Mouse (Mus musculus) hindbrain, embryonic 10.5 days (tissue): Measurements from ENCODE around the gene Calcr. TPM values are rescaled to one million over a fixed set of nuclear protein-coding genes. Genes with fewer than 3 reads are reported as not detected.
"Not testable (repeated sequence)": the region's sequence is repeated elsewhere in the genome, so short reads cannot be mapped to it uniquely, and the experiment has no call there.

Experiments used
- DNase-seq: peaks from one replicate; pipeline ENCODE4 v3.0.0-alpha.2; 2017; ENCODE audit warnings: low spot score
- H3K27ac ChIP-seq: fragments of 300-500 bp; sonication (generic); 2 replicates; pipeline ENCODE4 v1.5.1; 2016; ENCODE audit warnings: mild to moderate bottlenecking, moderate library complexity
- H3K27me3 ChIP-seq: fragments of 300-500 bp; sonication (generic); 2 replicates; pipeline ENCODE4 v1.6.1; 2016; ENCODE audit warnings: mild to moderate bottlenecking; ENCODE audit not compliant: poor library complexity, insufficient read depth, severe bottlenecking
- H3K36me3 ChIP-seq: fragments of 300-500 bp; sonication (generic); 2 replicates; pipeline ENCODE4 v1.6.1; 2016; ENCODE audit warnings: mild to moderate bottlenecking, moderate library complexity
- H3K4me1 ChIP-seq: fragments of 300-500 bp; sonication (generic); replicated peaks from 2 replicates; pipeline ENCODE4 v1.6.1; 2016; ENCODE audit warnings: mild to moderate bottlenecking
- H3K4me3 ChIP-seq: fragments of 300-500 bp; sonication (generic); 2 replicates; pipeline ENCODE4 v1.5.1; 2016; ENCODE audit warnings: mild to moderate bottlenecking, moderate library complexity
- H3K9me3 ChIP-seq: fragments of 300-500 bp; sonication (generic); 2 replicates; pipeline ENCODE4 v1.6.1; 2016; ENCODE audit warnings: mild to moderate bottlenecking, moderate library complexity
- WGBS: fragments of 180-500 bp; shearing (Covaris S2); methylation state at CpG from one replicate; pipeline ENCODE4 v1.1.7; 2016; 5-methylcytosine and 5-hydroxymethylcytosine counted together
- polyA plus RNA-seq: library from polyadenylated mRNA; unstranded; fragments of >200 nt; fragmentation: Nextera tagmentation; extraction: Ambion mirVana; gene quantifications from 2 replicates; pipeline ENCODE4 v1.2.1, GENCODE M21; 2016

The Calcr gene
- 0.25 and 0.55 TPM in 2 replicates for polyA plus RNA-seq

DNA sequence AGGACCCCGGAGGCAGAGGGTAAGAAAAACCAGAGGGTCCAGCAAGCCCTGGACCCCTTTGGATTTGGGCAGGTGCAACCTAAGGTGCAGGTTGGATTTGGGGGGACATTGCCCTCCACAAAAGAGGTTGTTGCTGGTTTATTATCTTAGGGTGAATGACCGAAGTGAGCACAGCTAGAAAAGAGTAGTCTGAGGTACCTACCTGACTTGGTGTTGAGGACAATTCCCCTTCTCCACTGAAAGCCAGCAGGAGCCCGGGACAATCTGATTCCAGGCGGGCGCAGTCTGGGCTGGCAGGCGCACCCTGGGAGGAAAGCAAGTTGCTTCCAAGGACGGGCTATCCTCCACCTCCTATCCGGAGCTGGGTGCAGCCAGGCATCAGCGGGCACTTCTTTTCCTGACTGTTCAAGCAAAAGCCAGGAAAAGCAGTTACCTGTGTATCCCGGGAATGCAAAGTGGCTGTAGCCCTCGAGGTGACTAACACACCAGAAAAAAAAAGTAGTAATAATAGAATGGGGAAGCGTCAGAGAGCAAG lies at the start of gene Calcr:
TSS of gene Calcr (minus strand) at position 485 of the 535 bp plus-strand sequence.
- no peaks in the 10 kb centered on the region for H3K36me3 ChIP-seq
- 5% methylated on average over 12 of the region's 12 CpGs for WGBS
- H3K27ac ChIP-seq, result no peak within 1 kb of the TSS
- peak; percentile 17 for DNase-seq
- no peaks in the 10 kb centered on the region for H3K9me3 ChIP-seq
- H3K27me3 ChIP-seq, result peaks cover 58% of the 10 kb centered on the region
- peaks cover 14% of the 10 kb centered on the region for H3K4me1 ChIP-seq
- H3K4me3 ChIP-seq, result peak within 1 kb of the TSS; percentile 69

DNA sequence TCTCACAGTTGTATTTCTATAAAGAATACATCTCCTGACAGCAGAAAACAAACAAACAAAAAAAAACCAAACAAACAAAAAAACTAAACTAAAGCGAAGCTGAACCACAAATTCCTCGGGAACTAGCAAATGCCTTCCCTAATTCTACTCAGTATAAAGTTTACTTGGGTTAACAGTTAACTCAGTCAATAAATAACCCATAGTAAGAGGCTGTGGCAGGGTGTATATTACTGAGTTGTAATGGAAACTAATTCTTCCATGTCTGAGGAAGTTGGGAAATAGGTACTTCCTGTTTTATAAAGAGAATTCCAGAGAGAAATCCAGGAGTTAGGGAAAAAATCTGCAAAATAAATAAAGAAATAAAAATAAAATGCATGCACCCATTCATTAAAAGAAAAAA lies 3.0 kb upstream of the Calcr start:
- no peak for DNase-seq
- no peak overlapping the region for H3K4me3 ChIP-seq
- H3K36me3 ChIP-seq, result no peaks in the 10 kb centered on the region
- H3K9me3 ChIP-seq, result no peaks in the 10 kb centered on the region
- H3K27me3 ChIP-seq, result peaks cover 45% of the 10 kb centered on the region
- WGBS, result 86% methylated on average over 2 of the region's 2 CpGs
- peaks cover 14% of the 10 kb centered on the region for H3K4me1 ChIP-seq
- no peak overlapping the region for H3K27ac ChIP-seq

DNA sequence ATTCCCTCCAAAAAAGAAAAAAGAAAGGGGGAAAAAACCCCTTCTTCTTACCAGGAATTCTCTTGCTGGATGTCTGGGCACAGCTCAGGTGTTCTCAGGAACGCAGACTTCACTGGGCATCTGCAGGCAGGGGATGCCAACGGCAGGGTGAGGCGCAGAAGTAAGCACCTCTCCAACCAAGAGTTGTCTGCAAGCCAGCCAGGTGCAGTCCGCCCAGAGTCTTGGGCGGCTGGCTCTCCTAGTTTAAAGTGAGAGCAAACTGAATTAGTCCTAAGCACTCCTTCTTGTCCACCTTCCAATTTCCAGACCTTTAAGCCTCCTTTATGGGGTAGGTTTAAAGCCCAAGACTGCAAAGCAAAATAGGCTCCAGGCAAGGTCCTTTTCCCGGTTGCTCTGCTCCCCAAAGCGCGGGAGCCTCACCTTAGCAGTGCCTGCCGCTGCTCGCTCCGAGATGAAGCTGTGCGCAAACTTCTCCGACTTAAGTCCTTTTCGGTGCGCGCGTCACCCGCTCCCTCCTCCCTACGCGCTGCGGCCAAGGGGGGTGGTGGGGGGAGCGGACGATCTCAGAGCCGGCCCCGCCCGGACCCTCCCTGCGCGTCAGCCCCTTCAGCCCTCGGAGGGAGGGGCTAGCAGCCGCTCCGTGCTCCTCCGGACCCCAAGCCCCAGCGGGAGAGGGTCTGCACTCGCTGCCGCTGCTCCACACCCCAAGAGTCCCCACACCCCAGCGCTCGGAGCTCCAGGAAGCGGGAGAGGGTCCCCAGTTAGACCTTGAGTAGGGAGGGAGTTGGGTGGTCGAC lies 1.1 kb downstream of the Calcr start:
- WGBS, result under 1% methylated on average over 39 of the region's 39 CpGs
- peaks cover 58% of the 10 kb centered on the region for H3K27me3 ChIP-seq

DNA sequence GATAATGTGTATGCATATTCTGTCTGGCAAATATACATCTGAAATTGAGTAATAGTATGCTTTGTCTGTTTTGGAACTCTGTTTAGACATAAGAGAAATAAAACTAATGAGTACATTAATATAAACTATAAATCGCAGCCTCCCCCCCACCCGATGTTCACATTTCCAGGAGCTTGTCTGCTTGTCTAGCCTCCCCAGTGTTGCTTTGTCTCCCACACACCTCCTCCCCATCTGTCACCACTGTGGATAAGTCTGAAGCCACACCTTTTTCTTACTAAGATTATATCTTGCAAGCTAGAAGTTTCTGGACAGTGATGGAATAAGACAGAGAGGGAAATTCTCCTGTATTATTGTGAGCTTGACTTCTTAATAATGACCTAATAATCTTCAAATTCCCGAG lies 12.9 kb downstream of the Calcr start:
- no peak overlapping the region for H3K27ac ChIP-seq
- no peak for DNase-seq
- H3K36me3 ChIP-seq, result no peaks in the 10 kb centered on the region
- H3K9me3 ChIP-seq, result no peaks in the 10 kb centered on the region
- 89% methylated on average over 3 of the region's 3 CpGs for whole genome bisulfite sequencing
- no peaks in the 10 kb centered on the region for H3K4me1 ChIP-seq
- no peak overlapping the region for H3K4me3 ChIP-seq
- no peaks in the 10 kb centered on the region for H3K27me3 ChIP-seq

More for the DNA sequence above, 1.1 kb downstream of the Calcr start:
- H3K36me3 ChIP-seq, result no peaks in the 10 kb centered on the region
- no peaks in the 10 kb centered on the region for H3K9me3 ChIP-seq
- DNase-seq, result peak; percentile 55
- H3K27ac ChIP-seq, result no peak overlapping the region
- H3K4me1 ChIP-seq, result peaks cover 14% of the 10 kb centered on the region
- peak overlapping the region; percentile 69 for H3K4me3 ChIP-seq

DNA sequence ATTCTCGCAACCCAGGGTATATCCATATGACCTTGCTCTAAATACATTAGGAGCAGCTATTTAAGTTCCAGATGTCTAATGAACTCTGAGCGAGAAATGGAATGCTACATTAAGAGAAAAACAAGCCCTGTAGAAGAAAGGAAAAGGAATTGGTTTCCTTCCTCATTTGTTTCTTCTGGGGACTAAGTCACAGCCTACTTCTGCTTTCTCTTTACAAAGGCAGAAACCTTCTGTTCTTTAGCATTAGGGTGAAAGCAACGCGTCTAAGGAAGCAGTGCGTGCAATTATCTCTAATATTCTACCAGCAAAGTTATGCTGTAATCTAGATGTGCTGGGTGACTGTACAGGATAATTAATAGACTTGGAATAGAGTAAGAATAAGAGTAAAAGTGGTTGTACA lies 14.9 kb downstream of the Calcr start:
- Histone ChIP-seq H3K36me3 (no peaks in the 10 kb centered on the region), H3K27me3 (no peaks in the 10 kb centered on the region), H3K9me3 (no peaks in the 10 kb centered on the region), H3K27ac (no peak overlapping the region), H3K4me3 (no peak overlapping the region), H3K4me1 (no peaks in the 10 kb centered on the region)
- DNase-seq, result no peak
- 88% methylated on average over 5 of the region's 5 CpGs for WGBS

DNA sequence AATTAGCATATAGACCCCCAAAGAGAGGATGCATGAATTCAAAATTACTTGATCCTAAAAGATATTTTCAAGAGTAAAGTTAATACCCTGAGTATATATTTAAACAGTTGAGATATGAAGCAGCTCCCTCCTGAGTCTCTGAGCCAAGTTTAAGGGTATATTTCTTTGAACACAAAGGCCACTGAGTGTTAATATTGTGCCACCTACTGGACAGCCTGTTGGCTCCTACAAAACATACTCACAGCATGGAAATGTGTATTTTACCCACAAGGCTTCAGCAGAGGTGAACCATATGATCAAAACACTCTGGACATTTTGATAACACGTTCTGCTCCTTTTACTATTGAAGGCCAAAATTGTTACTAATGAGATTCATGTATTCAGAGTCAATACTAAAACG lies 19.0 kb downstream of the Calcr start:
- no peaks in the 10 kb centered on the region for H3K27me3 ChIP-seq
- no peaks in the 10 kb centered on the region for H3K36me3 ChIP-seq
- no peak for DNase-seq
- 48% methylated on average over 2 of the region's 2 CpGs for WGBS
- H3K4me1 ChIP-seq, result no peaks in the 10 kb centered on the region
- H3K9me3 ChIP-seq, result no peaks in the 10 kb centered on the region
- H3K4me3 ChIP-seq, result no peak overlapping the region
- H3K27ac ChIP-seq, result no peak overlapping the region

DNA sequence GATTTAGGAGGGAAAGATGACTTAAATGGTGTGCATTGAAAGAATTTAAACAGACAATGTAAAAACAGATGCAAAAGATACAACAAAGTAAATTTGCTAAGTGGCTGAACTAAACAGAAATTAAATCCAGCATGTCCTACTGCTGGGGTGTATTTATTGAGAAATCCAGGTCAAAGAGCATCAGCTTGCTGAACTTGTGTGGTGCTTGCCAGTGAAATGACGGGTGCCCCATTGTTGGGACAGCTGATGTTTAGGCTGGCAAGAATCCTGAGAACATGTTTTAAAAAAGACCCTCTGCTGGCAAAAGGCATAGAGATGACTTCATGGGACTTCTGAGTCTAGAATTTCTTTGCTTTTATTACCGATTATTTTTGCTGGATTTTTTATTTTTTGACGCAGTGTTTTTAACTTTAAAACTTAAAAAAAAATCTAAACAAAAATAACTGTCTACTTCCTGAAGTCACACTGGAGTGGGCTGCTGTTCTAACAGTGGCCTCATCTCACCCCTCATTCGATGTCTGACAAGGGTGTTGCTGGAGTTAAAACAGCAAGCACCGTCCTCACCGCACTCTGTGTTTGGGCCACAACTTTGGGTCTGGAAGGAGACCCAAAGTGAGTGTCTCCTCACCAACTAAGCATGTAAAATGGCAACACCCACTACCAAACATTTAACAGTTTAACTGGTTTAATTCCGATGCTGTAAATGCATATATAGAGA lies 22.4 kb downstream of the Calcr start:
- Histone ChIP-seq H3K4me3 (no peak overlapping the region), H3K4me1 (no peaks in the 10 kb centered on the region), H3K36me3 (no peaks in the 10 kb centered on the region), H3K9me3 (no peaks in the 10 kb centered on the region), H3K27ac (no peak overlapping the region), H3K27me3 (no peaks in the 10 kb centered on the region)
- DNase-seq, result no peak
- 79% methylated on average over 7 of the region's 7 CpGs for WGBS

DNA sequence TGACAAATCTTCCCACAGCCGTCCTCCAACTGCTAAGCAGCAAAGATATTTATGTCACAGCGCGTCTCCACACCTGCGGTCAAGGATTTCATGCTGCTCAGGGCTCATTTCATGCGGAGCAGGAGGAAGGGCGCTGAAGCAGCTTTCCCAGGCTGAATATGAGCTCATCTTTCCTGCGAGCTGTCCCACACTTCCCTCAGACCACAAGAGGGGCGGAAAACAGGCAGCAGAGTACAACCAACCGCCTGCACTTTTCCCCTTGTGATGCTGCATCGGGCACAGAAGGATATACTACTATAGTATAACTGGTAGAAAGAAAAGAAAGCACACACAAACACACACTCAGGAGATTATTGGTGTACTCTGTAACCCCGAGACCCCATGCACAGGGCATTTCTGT lies 23.2 kb downstream of the Calcr start:
- Histone ChIP-seq H3K9me3 (no peaks in the 10 kb centered on the region), H3K4me3 (no peak overlapping the region), H3K36me3 (no peaks in the 10 kb centered on the region), H3K27me3 (no peaks in the 10 kb centered on the region), H3K4me1 (no peaks in the 10 kb centered on the region), H3K27ac (no peak overlapping the region)
- DNase-seq, result no peak
- WGBS, result 55% methylated on average over 11 of the region's 11 CpGs

DNA sequence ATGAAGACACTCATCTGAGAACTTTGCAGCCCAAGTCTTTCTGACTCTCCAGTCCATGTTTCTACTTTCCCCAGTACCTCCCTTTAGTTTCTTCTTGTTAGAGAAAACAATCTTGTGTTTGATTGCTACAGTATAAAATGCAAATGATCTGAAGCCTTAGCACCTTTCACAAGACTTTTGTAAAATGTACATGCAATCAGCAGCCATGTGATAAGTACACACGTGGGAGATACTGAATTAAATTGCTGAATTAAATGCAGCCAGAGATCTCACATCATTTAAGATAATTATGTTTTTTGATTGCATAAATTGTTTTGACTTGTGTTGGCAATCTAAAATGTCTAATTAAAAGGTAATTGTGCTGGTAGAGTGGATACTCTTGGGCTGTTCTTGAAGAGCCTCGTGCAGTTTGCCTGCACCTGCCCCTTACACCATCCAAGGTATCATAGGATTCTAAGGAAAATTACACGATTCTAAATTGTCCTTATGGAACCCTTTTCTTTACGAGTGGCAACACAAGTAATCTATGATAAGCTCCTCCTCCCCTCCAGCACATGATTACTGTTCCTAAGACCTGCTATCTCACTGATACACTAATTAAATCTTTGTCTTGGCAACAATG lies 34.2 kb downstream of the Calcr start:
- no peak for DNase-seq
- no peaks in the 10 kb centered on the region for H3K9me3 ChIP-seq
- 83% methylated on average over 4 of the region's 4 CpGs for WGBS
- no peaks in the 10 kb centered on the region for H3K4me1 ChIP-seq
- H3K27me3 ChIP-seq, result no peaks in the 10 kb centered on the region
- H3K4me3 ChIP-seq, result no peak overlapping the region
- no peaks in the 10 kb centered on the region for H3K36me3 ChIP-seq
- H3K27ac ChIP-seq, result no peak overlapping the region

DNA sequence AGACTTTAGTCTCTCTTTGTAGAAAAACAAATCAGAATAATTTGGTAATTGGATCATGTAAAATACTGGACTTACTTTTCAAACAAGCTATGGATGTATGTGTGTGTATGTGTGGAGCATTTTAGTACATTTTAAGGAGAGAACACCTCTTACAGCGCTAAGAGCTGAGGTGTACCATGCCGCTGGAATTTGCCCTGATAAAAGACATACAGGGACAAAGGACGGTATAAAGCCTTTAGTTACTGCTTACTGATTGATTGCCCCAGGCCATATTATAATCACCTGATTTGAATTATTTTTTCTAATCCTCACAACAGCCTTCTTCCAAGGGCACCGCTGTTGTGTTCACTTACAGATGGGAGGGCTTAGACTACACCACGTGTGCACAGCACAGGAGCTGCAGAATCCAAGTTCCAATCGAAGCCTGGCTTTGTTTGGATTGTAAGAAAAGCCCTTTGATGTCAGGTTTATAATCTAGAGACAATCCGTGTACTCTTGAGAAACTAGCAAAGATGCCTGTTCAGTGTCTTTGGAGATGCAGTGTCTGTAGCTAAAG lies 76.3 kb downstream of the Calcr start:
- Histone ChIP-seq H3K4me1 (no peaks in the 10 kb centered on the region), H3K27me3 (no peaks in the 10 kb centered on the region), H3K27ac (no peak overlapping the region), H3K36me3 (no peaks in the 10 kb centered on the region), H3K9me3 (0 out of 2 replicates have a peak, but pooled peaks cover 3% of the 10 kb centered on the region), H3K4me3 (no peak overlapping the region)
- DNase-seq, result no peak
- 82% methylated on average over 7 of the region's 7 CpGs for WGBS

DNA sequence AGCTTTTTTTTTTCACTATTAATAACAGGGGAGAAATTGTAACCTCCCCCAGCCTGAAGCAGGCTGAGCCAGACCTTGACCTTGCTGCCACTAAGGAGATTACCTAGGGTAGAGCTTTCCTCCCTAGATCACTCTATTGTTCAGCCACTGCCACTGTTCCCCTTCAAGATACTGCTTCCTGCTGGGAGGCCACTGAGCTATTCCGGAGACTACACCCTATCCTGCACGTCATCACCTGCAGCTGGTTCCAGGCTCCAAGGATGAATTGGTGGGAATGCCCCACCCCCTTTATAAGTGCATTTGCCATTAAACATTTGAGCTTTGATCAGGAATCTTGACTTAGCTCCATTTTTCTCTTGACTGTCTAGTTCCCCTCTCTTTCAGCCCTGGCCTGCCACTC lies 86.2 kb downstream of the Calcr start:
- Histone ChIP-seq H3K27ac (peak overlapping the region; percentile 53; the same call in 1 of the 2 replicates), H3K4me1 (peaks cover 10% of the 10 kb centered on the region; the same call in 1 of the 2 replicates)
- not testable (repeated sequence) for H3K4me3 ChIP-seq, DNase-seq, H3K9me3 ChIP-seq, H3K36me3 ChIP-seq, H3K27me3 ChIP-seq
- 39% methylated on average over 2 of the region's 2 CpGs for WGBS

DNA sequence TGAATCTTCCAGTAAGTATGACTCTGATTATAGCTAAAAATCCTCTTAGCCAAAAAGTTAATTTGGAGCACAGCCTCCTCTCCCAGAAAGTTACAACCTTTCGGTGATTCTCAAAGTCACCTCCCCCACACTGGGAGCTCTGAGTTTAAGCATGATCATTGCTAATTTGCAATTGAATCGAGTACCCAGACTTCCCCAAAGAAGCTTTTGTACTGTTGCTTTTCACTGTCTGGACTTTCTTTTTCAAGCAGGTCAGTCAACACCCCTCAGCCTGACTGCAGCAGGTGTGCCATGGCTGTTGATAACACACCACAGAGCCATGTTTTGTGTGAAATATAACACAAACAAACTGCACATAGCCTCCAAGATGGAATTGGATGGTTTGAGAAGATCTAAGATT lies 86.7 kb downstream of the Calcr start:
- Histone ChIP-seq H3K36me3 (no peaks in the 10 kb centered on the region), H3K4me3 (no peak overlapping the region), H3K9me3 (no peaks in the 10 kb centered on the region), H3K4me1 (peaks cover 10% of the 10 kb centered on the region; the same call in 1 of the 2 replicates), H3K27me3 (no peaks in the 10 kb centered on the region), H3K27ac (peak overlapping the region; percentile 53)
- WGBS, result 50% methylated on average over 2 of the region's 2 CpGs
- DNase-seq, result no peak
